Mouse (Mus musculus) mesoderm, embryonic 11.5 days (tissue): ENCODE results near the gene Vmn1r221.
"Not testable (repeated sequence)": the region's sequence is repeated elsewhere in the genome, so short reads cannot be mapped to it uniquely, and the experiment has no call there.

Experiments used
- DNase-seq: peaks from one replicate; pipeline ENCODE4 v3.0.0-alpha.2; 2012; ENCODE audit warnings: low read depth, low spot score

The Vmn1r221 gene

GRCm38 (mm10) chr13:23213827-23214226 is at the start of gene Vmn1r221:
Vmn1r221 (plus strand) TSS chr13:23214127.
- not testable (repeated sequence) for DNase-seq

- not testable (repeated sequence) for DNase-seq
Observed at GRCm38 (mm10) chr13:23166471-23166870, 47.5 kb upstream of the Vmn1r221 start.

DNA sequence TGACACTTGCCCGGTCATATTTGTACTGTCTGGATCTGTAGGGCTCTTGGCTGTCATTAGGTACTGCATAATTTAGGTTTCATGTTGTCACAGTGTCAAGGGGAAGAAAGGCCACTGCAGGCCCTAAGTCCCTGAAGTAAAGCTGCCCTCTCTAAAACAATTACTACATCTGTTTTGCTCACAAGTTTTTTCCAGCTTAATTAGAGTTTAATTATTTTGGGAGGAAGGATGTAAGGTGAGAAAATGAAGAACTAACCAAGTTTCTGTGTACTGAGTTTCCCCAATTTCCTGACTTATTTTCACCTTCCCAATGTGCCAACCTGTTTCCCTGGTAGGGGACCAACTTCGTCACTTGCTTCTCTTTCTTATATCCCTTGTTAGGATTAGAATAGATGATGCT is 26.1 kb upstream of the Vmn1r221 start, which contains the start of gene Vmn1r220:
Gene Vmn1r220 (minus strand): TSS at position 101 of the 400 bp plus-strand sequence.
- DNase-seq: no peak

- DNase-seq: not testable (repeated sequence)
Observed at GRCm38 (mm10) chr13:23203885-23204284, 10.0 kb upstream of the Vmn1r221 start.

DNA sequence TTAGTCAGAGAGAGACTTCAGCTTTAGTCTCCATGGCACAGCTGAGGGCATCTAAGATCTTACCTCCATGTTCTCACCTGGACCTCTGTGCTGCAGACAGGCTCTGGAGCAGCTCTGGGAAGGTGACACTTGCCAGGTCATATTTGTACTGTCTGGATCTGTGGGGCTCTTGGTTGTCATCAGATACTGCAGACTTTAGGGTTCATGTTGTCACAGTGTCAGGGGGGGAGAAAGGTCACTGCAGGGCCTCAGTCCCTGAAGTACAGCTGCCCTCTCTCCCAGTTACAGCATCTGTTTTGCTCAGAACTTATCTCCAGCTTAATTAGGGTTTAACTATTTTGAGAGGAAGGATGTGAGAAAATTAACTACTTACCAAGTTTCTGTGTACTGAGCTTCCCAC is 21.9 kb downstream of the Vmn1r221 start, which contains the start of gene Vmn1r222:
Gene Vmn1r222 (minus strand): TSS at position 101 of the 400 bp plus-strand sequence.
- DNase-seq: not testable (repeated sequence)

- DNase-seq: not testable (repeated sequence)
Observed at GRCm38 (mm10) chr13:23246834-23247233, 32.9 kb downstream of the Vmn1r221 start, which contains the start of gene Vmn1r223. Vmn1r223 (plus strand) TSS chr13:23247134.

DNA sequence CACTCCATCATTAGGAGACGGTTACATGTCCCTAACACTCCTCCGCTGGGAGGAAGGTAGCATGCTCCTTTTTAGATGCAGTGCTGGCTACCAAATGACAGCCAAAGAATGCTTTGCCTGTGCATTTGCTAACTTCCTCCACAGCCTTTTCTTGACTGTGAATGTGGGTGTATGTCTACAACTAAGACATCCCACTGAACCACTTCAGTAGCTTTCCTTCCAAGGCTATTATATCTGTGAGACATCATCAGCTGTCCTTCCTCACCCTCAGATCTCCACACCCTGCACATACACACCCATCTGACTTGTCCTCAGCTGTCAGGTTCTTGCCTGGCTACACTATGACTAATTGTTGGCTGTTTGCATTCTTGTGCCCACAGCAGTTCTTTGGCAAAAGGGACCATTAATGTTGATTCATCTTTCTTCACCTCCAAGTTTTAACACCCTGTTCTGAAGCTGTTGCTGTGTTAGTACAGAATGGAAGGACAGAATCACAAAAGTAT is 44.7 kb downstream of the Vmn1r221 start:
- no peak for DNase-seq

- not testable (repeated sequence) for DNase-seq
Observed at GRCm38 (mm10) chr13:23268606-23269005, 54.7 kb downstream of the Vmn1r221 start.

GRCm38 (mm10) chr13:23269127-23269526 is 55.2 kb downstream of the Vmn1r221 start:
- peak; percentile 15 for DNase-seq

DNA sequence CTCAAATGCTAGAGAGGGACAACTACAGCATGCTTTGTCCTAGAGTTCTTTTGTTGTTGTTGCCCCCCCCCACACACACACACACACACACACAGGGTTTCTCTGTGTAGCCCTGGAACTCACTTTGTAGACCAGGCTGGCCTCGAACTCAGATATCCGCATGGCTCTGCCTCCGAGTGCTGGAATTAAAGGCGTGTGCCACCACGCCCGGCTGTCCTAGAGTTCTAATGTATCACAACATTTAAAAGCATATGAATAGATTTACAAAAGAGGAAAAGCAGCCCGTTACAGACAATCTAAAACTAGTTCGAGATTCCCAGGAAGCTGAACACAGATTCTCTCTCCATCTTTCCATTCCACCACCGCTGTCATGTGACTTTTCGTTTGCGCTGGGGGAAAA is 55.8 kb downstream of the Vmn1r221 start:
- DNase-seq: peak; percentile 1

DNA sequence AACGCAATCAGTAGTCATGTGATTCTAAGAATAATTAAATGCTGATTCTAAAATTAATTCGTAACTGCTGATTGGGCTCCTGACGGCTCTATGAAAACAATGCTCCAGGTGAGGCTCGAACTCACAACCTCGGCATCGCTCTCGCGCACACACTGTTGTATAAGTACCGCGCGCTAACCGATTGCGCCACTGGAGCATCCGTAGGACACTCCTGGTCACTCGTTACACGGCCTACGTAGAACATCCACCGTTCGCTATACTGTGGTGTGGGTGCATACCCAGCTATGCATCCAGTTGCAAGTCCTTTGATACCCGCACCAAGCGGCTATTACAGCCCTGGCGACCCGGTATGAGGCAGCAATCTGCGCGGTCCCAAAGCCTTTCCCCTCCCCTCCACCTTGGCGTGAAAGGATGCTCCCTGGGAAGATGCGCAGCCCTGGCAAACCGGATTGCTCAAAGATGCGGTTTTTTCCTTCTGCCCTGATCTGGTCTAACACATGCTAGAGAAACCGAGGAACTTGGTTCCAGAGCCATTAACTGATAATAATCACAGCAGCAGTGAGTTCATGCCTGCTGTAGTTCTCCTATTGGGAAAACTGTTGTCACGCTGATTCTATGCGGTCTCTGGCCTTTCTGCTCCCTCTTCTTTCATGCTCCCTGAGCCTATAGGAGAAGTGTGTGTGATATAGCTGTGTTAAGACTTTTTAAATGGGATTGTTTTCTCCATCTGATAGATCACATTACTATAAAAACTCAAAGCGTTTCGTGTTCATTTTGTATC is 56.6 kb downstream of the Vmn1r221 start:
- peak; percentile 73 for DNase-seq
